Mouse (Mus musculus) lung, postnatal 10 days (tissue): ENCODE data around the gene Pard3.

Experiments
- DNase-seq: peaks from one replicate; pipeline ENCODE4 v3.0.0; 2021

The Pard3 gene

GRCm38 (mm10) chr8:127088372-127088771, 24.7 kb downstream of the Pard3 start:
- no peak for DNase-seq

GRCm38 (mm10) chr8:127089021-127089420, 25.3 kb downstream of the Pard3 start:
- DNase-seq: no peak

- DNase-seq: no peak
These were observed 26.7 kb downstream of the Pard3 start for GRCm38 (mm10) chr8:127090435-127090834.

GRCm38 (mm10) chr8:127091936-127092335, 28.2 kb downstream of the Pard3 start:
- no peak for DNase-seq

- DNase-seq: peak; percentile 75
These were observed 28.9 kb downstream of the Pard3 start for GRCm38 (mm10) chr8:127092383-127093112.

- no peak for DNase-seq
These were observed 29.4 kb downstream of the Pard3 start for GRCm38 (mm10) chr8:127093113-127093426.

GRCm38 (mm10) chr8:127095763-127096162, 32.1 kb downstream of the Pard3 start:
- DNase-seq: no peak

- no peak for DNase-seq
These were observed 35.9 kb downstream of the Pard3 start for GRCm38 (mm10) chr8:127099439-127100090.

- DNase-seq: no peak
These were observed 39.6 kb downstream of the Pard3 start for GRCm38 (mm10) chr8:127103256-127103655.

GRCm38 (mm10) chr8:127104616-127105015, 40.9 kb downstream of the Pard3 start:
- DNase-seq: no peak

GRCm38 (mm10) chr8:127107928-127108327, 44.2 kb downstream of the Pard3 start:
- DNase-seq: peak; percentile 25

- no peak for DNase-seq
These were observed 49.5 kb downstream of the Pard3 start for GRCm38 (mm10) chr8:127113209-127113608.

GRCm38 (mm10) chr8:127115837-127116236, 52.1 kb downstream of the Pard3 start:
- DNase-seq: no peak

- no peak for DNase-seq
These were observed 54.7 kb downstream of the Pard3 start for GRCm38 (mm10) chr8:127118373-127118861.

- DNase-seq: no peak
These were observed 59.7 kb downstream of the Pard3 start for GRCm38 (mm10) chr8:127123391-127123790.

- peak; percentile 65 for DNase-seq
These were observed 61.1 kb downstream of the Pard3 start for GRCm38 (mm10) chr8:127124795-127125194.

GRCm38 (mm10) chr8:127125686-127126683, 62.3 kb downstream of the Pard3 start:
- DNase-seq: no peak

GRCm38 (mm10) chr8:127128781-127129396, 65.2 kb downstream of the Pard3 start:
- DNase-seq: no peak

- DNase-seq: no peak
These were observed 70.6 kb downstream of the Pard3 start for GRCm38 (mm10) chr8:127134327-127134726.

- no peak for DNase-seq
These were observed 72.5 kb downstream of the Pard3 start for GRCm38 (mm10) chr8:127136201-127136600.

GRCm38 (mm10) chr8:127136781-127137180, 73.1 kb downstream of the Pard3 start:
- no peak for DNase-seq

GRCm38 (mm10) chr8:127139154-127139553, 75.5 kb downstream of the Pard3 start:
- DNase-seq: peak; percentile 92

GRCm38 (mm10) chr8:127140945-127141344, 77.3 kb downstream of the Pard3 start:
- no peak for DNase-seq
